ENCODE assay signal across 8 mouse cellular contexts in the genomic region with DNA sequence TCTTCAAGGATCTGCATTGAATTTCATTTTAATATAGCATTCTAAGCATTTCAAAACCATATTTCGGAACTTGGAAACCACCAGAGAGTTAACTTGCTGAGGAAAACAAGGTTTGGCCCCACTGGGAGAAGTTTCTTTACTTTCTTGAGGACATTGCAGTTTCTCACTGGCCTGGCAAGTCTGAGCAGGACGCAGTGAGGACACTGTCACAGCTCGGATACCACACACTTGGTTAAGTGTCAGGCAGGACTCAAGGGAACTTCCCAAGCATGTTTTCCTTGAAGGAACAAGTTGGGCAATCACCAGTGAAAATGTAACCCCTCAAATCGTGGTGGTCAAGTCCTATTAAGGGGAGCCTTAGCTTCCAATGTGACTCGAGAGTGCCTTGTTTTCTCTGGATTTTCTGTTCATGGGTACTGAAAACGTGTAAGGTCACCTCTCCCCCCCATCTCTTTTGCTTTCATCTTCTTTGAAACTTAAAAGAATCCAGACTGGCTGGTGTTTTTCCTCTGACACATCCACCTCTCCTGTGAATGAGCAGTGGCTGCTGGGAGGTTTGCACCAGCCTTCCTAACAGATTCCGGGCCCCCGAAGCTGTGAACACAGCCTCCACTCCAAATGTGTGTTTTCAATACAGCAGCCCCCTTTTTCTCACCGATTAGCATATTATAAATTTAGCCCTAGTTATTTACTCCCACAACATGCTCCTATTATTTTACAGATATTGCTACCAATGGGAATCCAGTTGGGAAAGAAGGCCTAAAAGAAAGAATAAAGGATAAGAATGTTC. TPM values are rescaled to one million over a fixed set of nuclear protein-coding genes. Genes with fewer than 3 reads are reported as not detected.
DNase-seq lines count a peak whose midpoint lies in the region; ATAC-seq lines count a peak whose summit lies in the region.

No protein-coding gene starts in this region.

- peaks cover 45% of the 10 kb centered on the region for H3K36me3 ChIP-seq in heart, embryonic 14.5 days (ENCODE audit: control insufficient read depth, insufficient read depth, low read length)
- peaks cover 45% of the 10 kb centered on the region for H3K36me3 ChIP-seq in embryonic facial prominence, embryonic 10.5 days (replicated peaks)
- H3K36me3 ChIP-seq in hindbrain, embryonic 13.5 days: peaks cover 33% of the 10 kb centered on the region
- H3K36me3 ChIP-seq in midbrain, embryonic 12.5 days: peaks cover 22% of the 10 kb centered on the region

- peak overlapping the region; percentile 100 for H3K9ac ChIP-seq in heart, embryonic 14.5 days (ENCODE audit: low read length)
- peak overlapping the region; percentile 97 for H3K9ac ChIP-seq in hindbrain, embryonic 13.5 days
- no peak overlapping the region; the same call in 1 of the 2 replicates for H3K9ac ChIP-seq in midbrain, embryonic 12.5 days (replicated peaks)

- peak overlapping the region; percentile 84 for H3K4me2 ChIP-seq in heart, embryonic 14.5 days (ENCODE audit: low read length)
- H3K4me2 ChIP-seq in hindbrain, embryonic 13.5 days: peak overlapping the region; percentile 90
- H3K4me2 ChIP-seq in midbrain, embryonic 12.5 days (replicated peaks): peak overlapping the region; percentile 96

- DNase-seq in heart, postnatal 10 days: no peak
- DNase-seq in embryonic facial prominence, embryonic 10.5 days (ENCODE audit: low spot score): no peak
- DNase-seq in ovary, postnatal 36 days (ENCODE audit: low spot score): no peak
- DNase-seq in cerebellum, postnatal 25 days: no peak
- DNase-seq in thymus, postnatal 0 days (ENCODE audit: low spot score): no peak

- H3K4me3 ChIP-seq in heart, embryonic 14.5 days (ENCODE audit: control insufficient read depth in 1 of 2, insufficient read depth in 1 of 2, low read depth in 1 of 2, low read length in 2 of 2): peak overlapping the region; percentile 77 to 93
- H3K4me3 ChIP-seq in embryonic facial prominence, embryonic 10.5 days: peak overlapping the region; percentile 94
- H3K4me3 ChIP-seq in hindbrain, embryonic 13.5 days: peak overlapping the region; percentile 79
- H3K4me3 ChIP-seq in midbrain, embryonic 12.5 days: peak overlapping the region; percentile 71

- peaks cover 27 to 37% of the 10 kb centered on the region in 2 experiments for H3K4me1 ChIP-seq in heart, embryonic 14.5 days (ENCODE audit: control insufficient read depth in 2 of 2, insufficient read depth in 2 of 2, low read length in 2 of 2)
- peaks cover 56% of the 10 kb centered on the region for H3K4me1 ChIP-seq in embryonic facial prominence, embryonic 10.5 days
- peaks cover 38% of the 10 kb centered on the region for H3K4me1 ChIP-seq in hindbrain, embryonic 13.5 days (replicated peaks)
- H3K4me1 ChIP-seq in midbrain, embryonic 12.5 days: peaks cover 18% of the 10 kb centered on the region

- no peaks in the 10 kb centered on the region for H3K9me3 ChIP-seq in heart, embryonic 14.5 days (ENCODE audit: control insufficient read depth, low read length)
- no peaks in the 10 kb centered on the region for H3K9me3 ChIP-seq in embryonic facial prominence, embryonic 10.5 days
- no peaks in the 10 kb centered on the region for H3K9me3 ChIP-seq in hindbrain, embryonic 13.5 days
- H3K9me3 ChIP-seq in midbrain, embryonic 12.5 days: no peaks in the 10 kb centered on the region

- ATAC-seq in heart, embryonic 14.5 days (ENCODE audit: insufficient number of reproducible peaks, insufficient read depth, low FRiP score, low read depth): no peak
- no peak for ATAC-seq in hindbrain, embryonic 13.5 days (ENCODE audit: low FRiP score)
- no peak for ATAC-seq in midbrain, embryonic 12.5 days (ENCODE audit: low FRiP score, low read depth)

- WGBS in heart, embryonic 14.5 days: 35% methylated on average over 9 of the region's 9 CpGs
- WGBS in embryonic facial prominence, embryonic 10.5 days: 65% methylated on average over 9 of the region's 9 CpGs
- WGBS in hindbrain, embryonic 13.5 days: 73% methylated on average over 9 of the region's 9 CpGs
- 70% methylated on average over 9 of the region's 9 CpGs for WGBS in midbrain, embryonic 12.5 days

- H3K27ac ChIP-seq in heart, embryonic 14.5 days (replicated peaks in 1 of 2; ENCODE audit: control insufficient read depth in 1 of 2, insufficient read depth in 1 of 2, low read depth in 2 of 2, low read length in 2 of 2): peak overlapping the region in 1 of 2 experiments; percentile 100; a peak in 1 of 4 replicates
- H3K27ac ChIP-seq in embryonic facial prominence, embryonic 10.5 days (replicated peaks): peak overlapping the region; percentile 97; the same call in 1 of the 2 replicates
- H3K27ac ChIP-seq in hindbrain, embryonic 13.5 days: peak overlapping the region; percentile 94
- no peak overlapping the region for H3K27ac ChIP-seq in midbrain, embryonic 12.5 days (replicated peaks)

- no peaks in the 10 kb centered on the region for H3K27me3 ChIP-seq in heart, embryonic 14.5 days (ENCODE audit: control insufficient read depth, insufficient read depth, low read length)
- peaks cover 42% of the 10 kb centered on the region for H3K27me3 ChIP-seq in embryonic facial prominence, embryonic 10.5 days (replicated peaks; ENCODE audit: low read depth, poor library complexity, severe bottlenecking)
- H3K27me3 ChIP-seq in hindbrain, embryonic 13.5 days: peaks cover 43% of the 10 kb centered on the region
- H3K27me3 ChIP-seq in midbrain, embryonic 12.5 days: peaks cover 41% of the 10 kb centered on the region

- intact Hi-C loops in heart, postnatal 10 days (cut with DNase I): loop anchor here (1.0 to 5.0 kb wide), 3 partner anchors 16 to 55 kb away; partner anchors contain the start of genes Slc4a3 and Stk11ip

RNA-seq across cellular contexts. Expression of gene Obsl1, which starts 1.8 kb away (rescaled TPM):
- 109 and 124 TPM in 2 replicates for polyA plus RNA-seq in heart, embryonic 14.5 days (2014; fragmentation: Nextera tagmentation; extraction: Ambion mirVana)
- total RNA-seq in heart, postnatal 10 days (2021): 100 to 1,000 TPM; 171 to 173 TPM
- polyA plus RNA-seq in embryonic facial prominence, embryonic 10.5 days (2016; fragmentation: Nextera tagmentation; extraction: Ambion mirVana): 57.9 and 63.0 TPM in 2 replicates
- polyA plus RNA-seq in hindbrain, embryonic 13.5 days (2015; fragmentation: Nextera tagmentation; extraction: Ambion mirVana): 21.0 and 22.8 TPM in 2 replicates
- polyA plus RNA-seq in midbrain, embryonic 12.5 days (2016; fragmentation: Nextera tagmentation; extraction: Ambion mirVana): 42.7 and 46.6 TPM in 2 replicates
- 9.9 and 10.2 TPM in 2 replicates for polyA plus RNA-seq in thymus, postnatal 0 days (2015; fragmentation: Nextera tagmentation; extraction: Ambion mirVana)

RNA-seq across cellular contexts. Expression of gene Inha, which starts 2.4 kb away (rescaled TPM):
- polyA plus RNA-seq in heart, embryonic 14.5 days (2014; fragmentation: Nextera tagmentation; extraction: Ambion mirVana): 2.6 and 3.9 TPM in 2 replicates
- total RNA-seq in heart, postnatal 10 days (2021): 1 to 10 TPM; 5.1 to 8.5 TPM
- polyA plus RNA-seq in embryonic facial prominence, embryonic 10.5 days (2016; fragmentation: Nextera tagmentation; extraction: Ambion mirVana): 2.3 and 3.1 TPM in 2 replicates
- polyA plus RNA-seq in hindbrain, embryonic 13.5 days (2015; fragmentation: Nextera tagmentation; extraction: Ambion mirVana): 11.5 and 11.7 TPM in 2 replicates
- polyA plus RNA-seq in midbrain, embryonic 12.5 days (2016; fragmentation: Nextera tagmentation; extraction: Ambion mirVana): 7.2 and 8.9 TPM in 2 replicates
- 1.7 TPM in 2 replicates for polyA plus RNA-seq in thymus, postnatal 0 days (2015; fragmentation: Nextera tagmentation; extraction: Ambion mirVana)

RNA-seq across cellular contexts. Expression of gene Stk11ip, which starts 16.9 kb away (rescaled TPM):
- polyA plus RNA-seq in heart, embryonic 14.5 days (2014; fragmentation: Nextera tagmentation; extraction: Ambion mirVana): 11.3 and 11.8 TPM in 2 replicates
- 10 to 100 TPM; 12.7 to 13.9 TPM for total RNA-seq in heart, postnatal 10 days (2021)
- polyA plus RNA-seq in embryonic facial prominence, embryonic 10.5 days (2016; fragmentation: Nextera tagmentation; extraction: Ambion mirVana): 31.7 and 33.4 TPM in 2 replicates
- 18.6 and 20.7 TPM in 2 replicates for polyA plus RNA-seq in hindbrain, embryonic 13.5 days (2015; fragmentation: Nextera tagmentation; extraction: Ambion mirVana)
- polyA plus RNA-seq in midbrain, embryonic 12.5 days (2016; fragmentation: Nextera tagmentation; extraction: Ambion mirVana): 26.9 and 30.5 TPM in 2 replicates
- 13.1 and 14.4 TPM in 2 replicates for polyA plus RNA-seq in thymus, postnatal 0 days (2015; fragmentation: Nextera tagmentation; extraction: Ambion mirVana)

RNA-seq across cellular contexts. Expression of gene Tmem198, which starts 25.1 kb away (rescaled TPM):
- 0.20 and 0.38 TPM in 2 replicates for polyA plus RNA-seq in heart, embryonic 14.5 days (2014; fragmentation: Nextera tagmentation; extraction: Ambion mirVana)
- under 1 TPM; 0.38 to 0.52 TPM for total RNA-seq in heart, postnatal 10 days (2021)
- polyA plus RNA-seq in embryonic facial prominence, embryonic 10.5 days (2016; fragmentation: Nextera tagmentation; extraction: Ambion mirVana): 3.3 and 3.5 TPM in 2 replicates
- polyA plus RNA-seq in hindbrain, embryonic 13.5 days (2015; fragmentation: Nextera tagmentation; extraction: Ambion mirVana): 43.7 and 45.0 TPM in 2 replicates
- polyA plus RNA-seq in midbrain, embryonic 12.5 days (2016; fragmentation: Nextera tagmentation; extraction: Ambion mirVana): 26.5 and 27.6 TPM in 2 replicates
- polyA plus RNA-seq in thymus, postnatal 0 days (2015; fragmentation: Nextera tagmentation; extraction: Ambion mirVana): 0.30 and 0.39 TPM in 2 replicates

RNA-seq across cellular contexts. Expression of gene Chpf, which starts 25.3 kb away (rescaled TPM):
- 23.5 and 27.0 TPM in 2 replicates for polyA plus RNA-seq in heart, embryonic 14.5 days (2014; fragmentation: Nextera tagmentation; extraction: Ambion mirVana)
- 10 to 100 TPM; 38.6 to 39.5 TPM for total RNA-seq in heart, postnatal 10 days (2021)
- 25.3 and 27.0 TPM in 2 replicates for polyA plus RNA-seq in embryonic facial prominence, embryonic 10.5 days (2016; fragmentation: Nextera tagmentation; extraction: Ambion mirVana)
- 32.4 and 33.8 TPM in 2 replicates for polyA plus RNA-seq in hindbrain, embryonic 13.5 days (2015; fragmentation: Nextera tagmentation; extraction: Ambion mirVana)
- 35.9 and 36.3 TPM in 2 replicates for polyA plus RNA-seq in midbrain, embryonic 12.5 days (2016; fragmentation: Nextera tagmentation; extraction: Ambion mirVana)
- polyA plus RNA-seq in thymus, postnatal 0 days (2015; fragmentation: Nextera tagmentation; extraction: Ambion mirVana): 10.7 and 11.4 TPM in 2 replicates
